Mouse (Mus musculus): ENCODE measurements around the gene Tcf15. TPM values are rescaled to one million over a fixed set of nuclear protein-coding genes. Genes with fewer than 3 reads are reported as not detected.

The Tcf15 gene
- total RNA-seq, 1 experiment from 2014 or later: 10.6 TPM

DNA sequence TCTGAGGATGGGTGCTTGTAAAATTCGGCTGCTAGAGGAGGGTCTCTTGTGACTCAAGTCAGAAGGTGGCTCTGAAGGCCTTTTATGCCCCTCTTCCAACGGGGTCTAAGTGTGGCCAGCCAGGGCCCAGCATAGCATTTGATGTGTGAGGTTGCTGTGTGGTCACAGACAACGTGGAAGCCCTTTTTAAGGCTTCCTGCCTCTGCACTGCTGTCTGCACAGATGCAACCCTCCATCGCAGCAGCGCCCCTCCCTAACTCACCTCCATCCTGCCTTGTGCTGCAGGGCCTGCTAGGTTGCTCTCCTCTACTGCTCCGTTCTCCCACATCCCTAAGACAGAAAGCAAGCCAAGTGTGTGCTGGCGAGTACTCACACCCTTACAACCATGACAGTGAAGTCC, 46.8 kb downstream of the Tcf15 start:
- ATAC-seq (replicated peaks in 1 of 2; ENCODE audit: insufficient read depth in 1 of 2, low FRiP score in 2 of 2, low TSS enrichment in 1 of 2, low read depth in 1 of 2, poor library complexity in 2 of 2, severe bottlenecking in 2 of 2): no peak

GRCm38 (mm10) chr2:152192591-152193345, 49.4 kb downstream of the Tcf15 start:
- no peak for ATAC-seq (replicated peaks in 1 of 2; ENCODE audit: insufficient read depth in 1 of 2, low FRiP score in 2 of 2, low TSS enrichment in 1 of 2, low read depth in 1 of 2, poor library complexity in 2 of 2, severe bottlenecking in 2 of 2)

DNA sequence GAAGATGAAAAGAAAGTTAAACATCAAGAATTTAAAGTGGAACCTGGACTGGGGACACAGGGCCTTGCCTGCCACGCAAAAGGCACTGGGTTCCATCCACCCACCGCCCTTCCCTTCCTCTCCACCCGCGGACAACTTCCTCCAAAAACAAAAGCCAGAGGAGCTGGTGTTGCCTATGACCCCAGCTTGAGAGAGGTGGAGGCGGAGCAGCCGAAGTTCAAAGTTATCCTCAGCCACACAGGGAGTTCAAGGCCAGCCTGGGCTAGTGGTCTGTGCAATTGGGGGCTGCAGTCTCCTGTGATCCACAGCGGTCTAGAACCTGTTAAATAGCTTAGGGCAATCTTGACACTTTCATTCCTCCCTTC, 50.0 kb downstream of the Tcf15 start:
- ATAC-seq (replicated peaks in 1 of 2; ENCODE audit: insufficient read depth in 1 of 2, low FRiP score in 2 of 2, low TSS enrichment in 1 of 2, low read depth in 1 of 2, poor library complexity in 2 of 2, severe bottlenecking in 2 of 2): no peak

DNA sequence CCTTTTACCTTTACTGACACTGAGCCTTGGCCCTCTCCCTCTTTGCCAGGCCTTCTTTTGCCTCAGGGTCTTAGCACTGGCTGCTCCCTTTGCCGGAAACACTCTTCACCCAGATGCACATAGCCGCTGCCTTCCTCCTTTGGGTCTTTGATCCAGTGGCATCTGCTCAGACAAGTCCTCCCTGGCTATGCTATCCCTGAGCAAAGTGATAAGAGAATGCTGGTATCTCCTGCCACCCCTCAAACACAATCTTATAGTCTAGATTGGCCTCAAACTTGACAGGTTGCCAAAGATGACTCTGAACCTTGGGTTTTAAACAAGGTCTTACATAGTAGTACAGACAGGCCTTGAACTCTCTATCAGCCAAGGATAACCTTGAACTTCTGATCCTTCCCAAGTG, 51.2 kb downstream of the Tcf15 start:
- no peak for ATAC-seq (replicated peaks in 1 of 2; ENCODE audit: insufficient read depth in 1 of 2, low FRiP score in 2 of 2, low TSS enrichment in 1 of 2, low read depth in 1 of 2, poor library complexity in 2 of 2, severe bottlenecking in 2 of 2)

DNA sequence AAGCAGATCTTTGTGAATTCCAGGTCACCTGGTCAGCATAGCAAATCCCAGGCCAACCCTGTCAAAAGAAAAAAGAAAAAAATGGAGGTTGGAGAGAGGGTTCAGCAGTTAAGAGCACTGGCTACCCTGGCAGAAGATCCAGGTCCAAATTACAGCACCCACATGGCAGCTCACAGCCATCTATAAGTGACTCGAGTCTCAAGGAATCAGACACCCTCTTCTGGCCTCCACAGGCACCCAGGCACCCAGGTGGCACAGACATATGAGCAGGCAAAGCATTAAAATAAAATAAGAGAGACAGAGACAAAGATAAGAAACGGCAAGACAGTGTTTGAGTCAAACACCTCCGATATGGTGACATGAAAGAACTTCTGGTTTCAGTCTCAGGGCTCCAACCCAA, 53.5 kb downstream of the Tcf15 start:
- ATAC-seq (replicated peaks in 1 of 2; ENCODE audit: insufficient read depth in 1 of 2, low FRiP score in 2 of 2, low TSS enrichment in 1 of 2, low read depth in 1 of 2, poor library complexity in 2 of 2, severe bottlenecking in 2 of 2): no peak

DNA sequence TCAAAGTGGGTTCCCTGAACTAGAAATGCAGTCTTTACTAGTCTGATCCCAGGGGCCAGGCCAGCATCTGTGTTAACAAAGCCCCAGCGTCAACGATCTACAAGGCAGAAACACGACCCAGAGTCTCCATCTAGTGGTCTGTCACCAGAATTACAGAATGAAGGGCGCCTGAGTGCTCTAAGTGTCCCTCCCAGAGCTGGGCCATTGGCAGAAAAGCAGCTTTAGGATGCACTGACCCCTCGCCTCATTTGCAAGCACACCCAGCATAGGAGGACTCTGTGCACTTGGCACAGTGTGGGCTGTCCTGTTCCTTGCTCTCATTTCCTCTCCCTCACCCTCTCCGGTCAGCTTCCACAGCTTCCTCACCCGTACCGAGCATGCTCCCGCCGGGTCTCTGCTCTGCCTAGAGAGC, 53.9 kb downstream of the Tcf15 start:
- peak; percentile 96 for ATAC-seq (replicated peaks in 1 of 2; ENCODE audit: insufficient read depth in 1 of 2, low FRiP score in 2 of 2, low TSS enrichment in 1 of 2, low read depth in 1 of 2, poor library complexity in 2 of 2, severe bottlenecking in 2 of 2)

Other genes with a start within 250 kb of the Tcf15 start
- gene Angpt4, start 232.4 kb upstream of the Tcf15 start, total RNA-seq (2017): not detected in 2 replicates
- gene Fam110a, start 163.3 kb upstream of the Tcf15 start, total RNA-seq (2017): 10.1 and 22.8 TPM in 2 replicates
- 0.45 and 0.81 TPM in 2 replicates for gene Slc52a3, start 147.1 kb upstream of the Tcf15 start, total RNA-seq (2017)
- gene Scrt2, start 62.0 kb upstream of the Tcf15 start, total RNA-seq (2017): not detected in 2 replicates
- 13.4 and 16.3 TPM in 2 replicates for gene Srxn1, start 38.0 kb upstream of the Tcf15 start, total RNA-seq (2017)
- gene Csnk2a1, start 83.3 kb downstream of the Tcf15 start, total RNA-seq (2017): 138 and 169 TPM in 2 replicates
- 26.0 and 28.6 TPM in 2 replicates for gene Tbc1d20, start 150.3 kb downstream of the Tcf15 start, total RNA-seq (2017)
- gene Rbck1, start 189.1 kb downstream of the Tcf15 start, total RNA-seq (2017): 63.9 and 70.2 TPM in 2 replicates
- 1.7 and 3.0 TPM in 2 replicates for gene Trib3, start 200.5 kb downstream of the Tcf15 start, total RNA-seq (2017)
- gene Nrsn2, start 233.1 kb downstream of the Tcf15 start, total RNA-seq (2017): not detected in 2 replicates

All from hematopoietic stem cell, adult 5-6 weeks (primary cell).